Mouse (Mus musculus) neural tube, embryonic 15.5 days (tissue): ENCODE measurements at regions not wholly inside any gene's neighbourhood (a gene's known extent, or its start where the extent isn't known, plus 50 kb on each side); places are given as distances from the start of the nearest gene placed in this dataset.

Experiments
- ATAC-seq: fragments of 200-750 bp; cut with Nextera tagmentation; 2 replicates; pipeline ENCODE4 v1.8.0; 2017; ENCODE audit warnings: mild to moderate bottlenecking, moderate TSS enrichment, moderate library complexity; ENCODE audit not compliant: low FRiP score
- H3K27ac ChIP-seq: fragments of 300-500 bp; sonication (generic); replicated peaks from 2 replicates; pipeline ENCODE4 v1.5.1; 2015; ENCODE audit warnings: mild to moderate bottlenecking, inconsistent platforms
- H3K27me3 ChIP-seq: fragments of 300-500 bp; sonication (generic); replicated peaks from 2 replicates; pipeline ENCODE4 v1.6.1; 2015; ENCODE audit warnings: inconsistent platforms
- H3K36me3 ChIP-seq: fragments of 300-500 bp; sonication (generic); 2 replicates; pipeline ENCODE4 v1.6.1; 2015; ENCODE audit warnings: inconsistent platforms
- H3K4me1 ChIP-seq: fragments of 300-500 bp; sonication (generic); 2 replicates; pipeline ENCODE4 v1.6.1; 2015; ENCODE audit warnings: inconsistent platforms
- H3K4me2 ChIP-seq: fragments of 300-500 bp; sonication (generic); 2 replicates; pipeline ENCODE4 v1.6.1; 2015; ENCODE audit warnings: inconsistent platforms, mild to moderate bottlenecking, moderate library complexity
- H3K4me3 ChIP-seq: fragments of 300-500 bp; sonication (generic); replicated peaks from 2 replicates; pipeline ENCODE4 v1.5.1; 2015; ENCODE audit warnings: mild to moderate bottlenecking, inconsistent platforms
- H3K9ac ChIP-seq: fragments of 300-500 bp; sonication (generic); replicated peaks from 2 replicates; pipeline ENCODE4 v1.6.1; 2015; ENCODE audit warnings: mild to moderate bottlenecking, inconsistent platforms
- H3K9me3 ChIP-seq: fragments of 300-500 bp; sonication (generic); replicated peaks from 2 replicates; pipeline ENCODE4 v1.6.1; 2016; ENCODE audit warnings: inconsistent platforms
- WGBS: fragments of 180-500 bp; shearing (Covaris S2); methylation state at CpG from one replicate; pipeline ENCODE4 v1.1.7; 2015; ENCODE audit warnings: mixed read lengths; 5-methylcytosine and 5-hydroxymethylcytosine counted together

DNA sequence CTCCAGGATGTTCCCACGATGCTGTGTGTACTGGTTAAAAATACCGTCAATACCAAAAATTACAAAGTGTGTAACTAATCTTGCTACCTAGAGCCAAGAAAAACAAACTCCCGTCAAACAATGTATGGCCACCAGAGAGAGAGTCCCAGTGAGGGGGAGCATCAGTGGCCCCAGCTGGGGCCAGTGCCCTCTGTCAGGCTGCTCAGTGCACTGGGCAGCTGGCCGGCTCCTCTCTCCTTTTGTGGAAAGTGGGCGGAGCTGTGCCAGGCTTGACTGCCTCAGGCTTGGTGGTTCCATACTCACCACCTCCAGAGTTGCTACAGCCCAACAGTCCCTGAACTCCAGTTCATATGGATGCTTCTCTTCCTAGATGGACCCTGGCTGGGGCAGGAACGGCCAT is 53.8 kb upstream of the Sept5 start:
- no peak overlapping the region for H3K4me3 ChIP-seq
- no peaks in the 10 kb centered on the region for H3K27me3 ChIP-seq
- H3K4me2 ChIP-seq = no peak overlapping the region
- WGBS = 58% methylated on average over 6 of the region's 6 CpGs
- H3K36me3 ChIP-seq = no peaks in the 10 kb centered on the region
- H3K9ac ChIP-seq = no peak overlapping the region
- peaks cover 10% of the 10 kb centered on the region for H3K4me1 ChIP-seq
- ATAC-seq = no peak
- no peak overlapping the region for H3K27ac ChIP-seq
- no peaks in the 10 kb centered on the region for H3K9me3 ChIP-seq

DNA sequence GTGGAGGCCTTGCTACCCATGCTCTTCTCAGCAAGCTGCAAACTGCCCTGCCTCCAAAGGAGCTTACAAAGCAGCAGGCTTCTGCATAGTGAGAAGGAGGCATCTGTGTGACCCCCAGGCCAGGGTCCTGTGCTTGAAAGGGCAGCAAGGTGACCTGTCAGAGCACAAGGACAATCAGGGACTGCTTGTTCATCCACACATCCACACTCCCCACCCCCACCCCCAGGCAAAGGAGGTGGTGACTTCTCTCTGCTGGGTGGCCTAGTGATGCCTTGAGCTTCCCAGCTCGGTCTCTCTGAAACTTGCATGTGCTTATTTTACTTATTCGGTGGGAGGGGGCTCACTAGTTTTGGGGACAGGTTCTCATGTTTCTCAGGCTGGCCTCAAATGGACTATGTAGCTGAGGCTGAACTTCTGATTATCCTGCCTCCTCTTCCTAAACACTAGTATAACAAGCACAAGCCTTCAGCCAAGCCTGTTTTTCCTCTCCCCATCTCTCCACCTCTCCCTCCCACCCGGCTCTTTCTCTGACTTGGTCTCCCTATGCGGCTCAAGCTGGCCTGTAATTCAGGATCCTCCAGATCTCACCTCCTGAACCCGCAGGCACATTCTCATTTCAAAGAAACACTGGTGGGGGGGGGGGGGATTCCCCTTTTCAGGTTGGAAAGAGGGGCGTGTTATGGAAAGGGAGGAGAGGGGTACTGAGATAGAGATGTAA is 56.4 kb upstream of the Sept5 start:
- H3K4me2 ChIP-seq = 0 out of 2 replicates have a peak overlapping the region, but pooled peaks have one; percentile 56
- no peaks in the 10 kb centered on the region for H3K27me3 ChIP-seq
- no peaks in the 10 kb centered on the region for H3K9me3 ChIP-seq
- H3K4me3 ChIP-seq = no peak overlapping the region
- H3K36me3 ChIP-seq = no peaks in the 10 kb centered on the region
- 14% methylated on average over 5 of the region's 6 CpGs for WGBS
- no peak overlapping the region for H3K27ac ChIP-seq
- H3K4me1 ChIP-seq = peaks cover 10% of the 10 kb centered on the region
- 0 out of 2 replicates have a peak, but pooled peaks have one; percentile 22 for ATAC-seq
- H3K9ac ChIP-seq = no peak overlapping the region

DNA sequence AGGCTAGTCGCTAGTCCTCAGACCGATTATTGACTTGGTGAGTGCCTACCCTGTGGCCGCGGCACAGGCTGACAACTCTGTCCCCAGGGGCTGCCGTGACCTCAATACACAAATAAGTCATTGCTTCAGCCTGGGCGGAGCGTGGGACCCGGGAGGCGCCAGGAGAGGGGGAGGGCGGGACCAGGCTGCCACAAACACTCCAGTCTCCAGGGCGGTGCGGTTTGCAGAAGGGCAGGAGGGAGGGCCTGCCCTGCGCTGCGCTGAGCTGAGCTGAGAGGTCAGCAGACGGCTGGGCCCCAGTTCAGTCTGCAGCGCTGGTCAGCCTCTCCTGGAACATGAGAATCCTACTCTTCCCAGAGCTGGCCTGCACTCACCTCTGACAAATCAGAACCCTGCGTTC is 57.2 kb upstream of the Sept5 start:
- 0 out of 2 replicates have a peak overlapping the region, but pooled peaks have one; percentile 17 for H3K9ac ChIP-seq
- ATAC-seq = peak; percentile 88
- H3K4me3 ChIP-seq = peak overlapping the region; percentile 23
- H3K4me1 ChIP-seq = peaks cover 10% of the 10 kb centered on the region
- peak overlapping the region; percentile 56 for H3K4me2 ChIP-seq
- H3K27ac ChIP-seq = no peak overlapping the region; the same call in 1 of the 2 replicates
- H3K9me3 ChIP-seq = no peaks in the 10 kb centered on the region
- no peaks in the 10 kb centered on the region for H3K36me3 ChIP-seq
- WGBS = under 1% methylated on average over 16 of the region's 17 CpGs
- H3K27me3 ChIP-seq = no peaks in the 10 kb centered on the region

DNA sequence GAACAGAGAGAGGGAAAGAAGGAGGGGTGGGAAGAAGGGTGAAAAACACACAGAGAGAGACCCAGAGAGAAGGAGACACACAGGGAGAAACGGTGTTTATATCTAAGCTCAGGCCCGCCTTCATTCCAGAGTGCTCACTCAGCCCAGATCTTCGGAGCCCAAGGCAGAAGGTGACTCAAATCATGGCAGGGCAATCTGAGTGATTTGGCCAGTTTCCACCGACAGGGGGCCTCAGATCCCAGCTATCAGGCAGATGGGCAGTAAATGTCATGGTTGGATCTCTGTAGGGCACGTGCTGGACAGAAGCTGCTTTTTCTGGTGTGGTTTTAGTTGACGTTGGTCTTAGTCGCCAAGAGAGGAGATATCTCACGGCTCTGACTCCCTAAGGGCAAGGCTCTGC is 57.6 kb upstream of the Sept5 start:
- Histone ChIP-seq H3K9ac (0 out of 2 replicates have a peak overlapping the region, but pooled peaks have one; percentile 17), H3K4me1 (peaks cover 10% of the 10 kb centered on the region), H3K4me3 (peak overlapping the region; percentile 23), H3K4me2 (peak overlapping the region; percentile 56), H3K27ac (no peak overlapping the region; the same call in 1 of the 2 replicates), H3K27me3 (no peaks in the 10 kb centered on the region), H3K9me3 (no peaks in the 10 kb centered on the region), H3K36me3 (no peaks in the 10 kb centered on the region)
- peak; percentile 51 for ATAC-seq
- 7% methylated on average over 8 of the region's 8 CpGs for WGBS

DNA sequence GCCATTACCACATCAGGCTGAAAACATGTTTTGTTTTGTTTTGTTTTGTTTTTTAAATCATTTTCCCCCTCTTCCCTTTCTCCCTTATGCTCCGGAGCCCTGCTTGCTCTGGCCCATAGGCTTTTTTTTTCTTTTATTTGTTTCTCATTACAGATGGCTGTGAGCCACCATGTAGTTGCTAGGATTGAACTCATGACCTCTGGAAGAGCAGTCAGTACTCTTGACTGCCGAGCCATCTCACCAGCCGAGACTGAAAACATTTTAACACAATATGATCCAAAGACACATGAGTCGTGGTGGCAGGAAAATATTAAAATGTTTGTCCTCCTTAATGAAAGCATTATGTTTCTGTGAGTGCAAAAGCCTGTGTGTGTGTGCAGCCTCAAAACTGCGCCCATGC is 65.8 kb upstream of the Sept5 start:
- Histone ChIP-seq H3K36me3 (no peaks in the 10 kb centered on the region), H3K9ac (no peak overlapping the region), H3K27me3 (no peaks in the 10 kb centered on the region), H3K4me1 (peaks cover 7% of the 10 kb centered on the region), H3K9me3 (no peaks in the 10 kb centered on the region), H3K4me3 (no peak overlapping the region), H3K27ac (no peak overlapping the region), H3K4me2 (no peak overlapping the region)
- ATAC-seq = no peak
- WGBS = 75% methylated on average over 5 of the region's 5 CpGs

DNA sequence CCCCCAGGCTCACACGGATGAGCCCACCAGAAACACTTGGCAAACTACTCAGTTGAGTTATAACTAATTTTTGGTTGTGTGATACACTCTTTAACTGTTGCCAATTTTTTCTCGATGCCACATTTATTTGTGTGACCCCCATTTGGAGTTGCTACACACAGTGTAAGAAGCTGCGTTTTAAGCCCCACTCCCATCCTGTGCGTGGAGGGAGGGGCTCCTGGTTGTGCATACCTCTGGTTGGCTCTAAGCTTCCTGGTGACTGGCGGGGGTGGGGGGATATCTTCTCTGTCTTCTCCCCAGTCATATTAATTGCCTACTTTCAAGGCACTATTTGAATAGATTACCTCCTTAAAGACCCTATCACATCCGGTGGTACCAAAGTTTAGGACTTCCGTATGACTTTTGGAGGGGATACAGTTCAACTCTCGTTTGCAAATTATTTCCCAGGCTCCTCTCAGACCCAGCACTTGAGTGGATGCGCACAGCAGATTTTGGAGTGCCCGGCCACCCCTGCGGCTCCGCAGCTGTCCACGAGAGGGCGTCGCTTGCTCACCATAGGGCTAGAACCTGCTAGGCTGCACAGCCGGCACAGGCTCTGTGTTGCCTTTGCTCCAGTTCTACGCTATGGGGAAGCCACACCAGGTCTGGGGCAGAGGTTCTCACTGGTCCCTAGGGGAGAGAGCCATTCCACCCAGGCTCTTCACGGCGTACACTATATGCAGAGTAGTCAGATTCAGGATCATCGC is 66.5 kb upstream of the Sept5 start:
- Histone ChIP-seq H3K27me3 (no peaks in the 10 kb centered on the region), H3K36me3 (no peaks in the 10 kb centered on the region), H3K27ac (no peak overlapping the region)

DNA sequence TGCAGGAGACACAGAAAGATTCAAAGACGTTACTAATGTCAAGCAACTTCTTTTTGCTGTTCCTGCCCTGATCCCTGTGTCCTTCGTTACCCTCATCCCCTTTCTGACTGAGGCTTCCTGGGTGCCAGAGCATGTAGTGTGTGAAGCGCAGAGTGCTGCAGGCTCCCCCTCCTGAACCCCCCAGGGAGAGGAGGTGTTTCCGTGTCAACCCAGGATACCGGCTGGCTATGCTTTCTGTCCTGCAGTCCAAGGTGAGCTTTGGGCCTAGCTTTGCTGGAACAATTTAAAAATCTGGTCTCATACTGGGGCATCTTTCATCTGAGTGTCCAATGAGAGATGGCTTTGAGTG is 67.0 kb upstream of the Sept5 start:
- Histone ChIP-seq H3K4me3 (no peak overlapping the region), H3K4me1 (peaks cover 7% of the 10 kb centered on the region), H3K9ac (no peak overlapping the region), H3K27me3 (no peaks in the 10 kb centered on the region), H3K9me3 (no peaks in the 10 kb centered on the region), H3K36me3 (no peaks in the 10 kb centered on the region), H3K27ac (no peak overlapping the region), H3K4me2 (peak overlapping the region; percentile 40)
- 65% methylated on average over 5 of the region's 5 CpGs for WGBS
- no peak for ATAC-seq

More for the DNA sequence above, 66.5 kb upstream of the Sept5 start:
- Histone ChIP-seq H3K4me1 (peaks cover 7% of the 10 kb centered on the region), H3K9ac (no peak overlapping the region), H3K4me3 (no peak overlapping the region), H3K9me3 (no peaks in the 10 kb centered on the region), H3K4me2 (peak overlapping the region; percentile 40)
- 13% methylated on average over 20 of the region's 20 CpGs for WGBS
- peak; percentile 70 for ATAC-seq

DNA sequence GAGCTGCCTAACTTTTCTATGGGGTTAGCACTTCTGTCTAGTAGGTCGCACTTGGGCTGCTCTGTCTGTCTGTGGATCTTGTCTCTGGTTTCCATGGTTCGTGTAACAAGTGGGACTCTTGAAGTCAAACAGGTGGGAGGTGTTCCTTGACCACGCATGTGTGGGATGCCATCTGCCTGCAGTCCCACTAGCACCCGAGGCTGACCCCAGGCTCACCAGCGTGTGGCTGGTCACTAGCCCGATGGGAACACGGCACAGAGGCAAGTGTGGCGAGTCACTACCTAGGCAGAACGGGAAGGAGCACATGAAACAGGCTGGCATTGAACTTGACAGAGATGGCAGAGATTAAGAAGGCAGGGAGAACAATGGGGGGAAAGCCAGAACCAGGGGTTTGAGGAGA is 72.5 kb upstream of the Cldn5 start:
- WGBS = 58% methylated on average over 9 of the region's 9 CpGs

DNA sequence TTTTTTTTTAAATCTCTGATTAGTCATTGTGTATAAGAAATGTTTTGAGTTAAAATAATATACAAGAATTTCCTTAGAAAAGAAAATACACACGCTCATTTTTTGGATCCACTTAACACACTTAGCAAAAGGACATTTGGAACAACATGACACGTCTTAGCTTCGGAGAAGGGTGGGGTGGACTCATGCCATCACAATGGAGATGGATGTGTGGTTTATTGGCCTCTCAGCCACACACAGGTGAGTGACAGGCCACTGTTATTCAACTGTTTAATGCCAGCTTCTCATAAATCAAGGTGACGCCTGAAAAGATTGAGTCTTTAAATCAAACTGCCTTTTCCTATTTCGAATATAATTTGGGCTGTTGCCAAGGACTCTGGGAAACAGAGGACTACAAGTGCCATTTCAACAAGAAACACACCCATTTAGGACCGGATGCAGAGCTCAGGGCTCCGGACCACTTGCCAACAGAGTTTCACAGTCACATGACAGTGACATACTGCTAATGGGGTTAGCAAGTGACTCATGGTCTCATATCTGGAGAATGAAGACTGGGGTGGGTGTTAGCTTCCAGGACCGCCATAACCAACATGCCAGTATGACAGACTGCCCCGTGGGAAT is 71.5 kb upstream of the Cldn5 start:
- peaks cover 10% of the 10 kb centered on the region for H3K4me1 ChIP-seq
- 0 out of 2 replicates have a peak, but pooled peaks cover 3% of the 10 kb centered on the region for H3K27me3 ChIP-seq
- H3K9ac ChIP-seq = no peak overlapping the region
- no peaks in the 10 kb centered on the region for H3K36me3 ChIP-seq
- no peak overlapping the region for H3K4me3 ChIP-seq
- WGBS = 33% methylated on average over 9 of the region's 9 CpGs
- 0 out of 2 replicates have a peak overlapping the region, but pooled peaks have one; percentile 28 for H3K27ac ChIP-seq
- no peak overlapping the region for H3K4me2 ChIP-seq
- no peaks in the 10 kb centered on the region for H3K9me3 ChIP-seq
- peak; percentile 53; the same call in 1 of the 2 replicates for ATAC-seq

More for the DNA sequence above, 72.5 kb upstream of the Cldn5 start:
- Histone ChIP-seq H3K36me3 (no peaks in the 10 kb centered on the region), H3K27ac (peak overlapping the region; percentile 20; the same call in 1 of the 2 replicates), H3K9ac (no peak overlapping the region), H3K4me1 (peaks cover 10% of the 10 kb centered on the region), H3K27me3 (0 out of 2 replicates have a peak, but pooled peaks cover 3% of the 10 kb centered on the region), H3K4me2 (no peak overlapping the region), H3K4me3 (no peak overlapping the region), H3K9me3 (no peaks in the 10 kb centered on the region)
- ATAC-seq = no peak

DNA sequence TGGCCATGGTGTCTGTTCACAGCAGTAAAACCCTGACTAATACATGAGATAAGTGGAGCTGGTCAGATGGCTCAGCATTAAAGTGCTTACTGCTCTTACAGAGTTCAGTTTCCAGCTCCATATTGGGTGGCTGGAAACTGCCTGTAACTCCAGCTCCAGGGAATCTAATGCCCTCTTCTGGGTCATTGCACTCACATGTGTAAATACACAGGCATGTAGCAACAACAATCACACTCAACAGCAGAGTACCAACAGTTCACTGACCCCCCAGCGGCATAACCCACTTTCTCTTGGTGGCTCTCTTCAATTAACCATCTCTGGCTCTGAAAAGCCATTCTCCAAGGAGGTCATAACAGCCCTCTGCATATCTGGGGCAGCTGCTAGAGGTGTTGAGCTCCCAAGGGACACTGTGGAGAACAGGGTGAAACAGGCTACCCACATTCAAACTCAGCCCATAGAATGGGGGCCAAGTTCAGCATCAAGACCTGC is 65.0 kb upstream of the Cldn5 start:
- Histone ChIP-seq H3K36me3 (no peaks in the 10 kb centered on the region), H3K27ac (no peak overlapping the region), H3K4me1 (no peaks in the 10 kb centered on the region), H3K9ac (no peak overlapping the region), H3K4me3 (no peak overlapping the region), H3K4me2 (no peak overlapping the region), H3K9me3 (no peaks in the 10 kb centered on the region), H3K27me3 (no peaks in the 10 kb centered on the region)
- no peak for ATAC-seq
- 78% methylated on average over 1 of the region's 1 CpGs for WGBS

DNA sequence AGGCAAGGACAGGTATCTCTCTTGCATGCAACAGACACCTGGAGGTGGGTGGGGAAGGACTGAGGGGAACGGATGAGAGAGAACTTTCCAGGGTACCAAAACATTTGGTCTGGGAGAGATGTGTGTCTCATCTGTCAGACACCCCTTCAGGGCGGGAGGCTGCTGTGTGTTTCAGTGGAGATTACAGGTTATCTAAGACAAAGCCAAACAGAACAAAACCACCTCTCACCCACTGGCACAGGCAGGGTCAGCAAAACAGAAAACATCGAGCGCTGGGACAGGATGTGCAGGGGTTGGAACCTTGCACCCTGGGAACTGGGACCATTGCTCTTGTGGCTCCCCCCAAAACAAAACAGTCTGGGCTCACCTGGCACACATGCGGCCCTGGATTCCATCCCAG is 63.6 kb upstream of the Cldn5 start:
- no peak for ATAC-seq
- no peaks in the 10 kb centered on the region for H3K9me3 ChIP-seq
- no peaks in the 10 kb centered on the region for H3K4me1 ChIP-seq
- no peaks in the 10 kb centered on the region for H3K27me3 ChIP-seq
- 83% methylated on average over 5 of the region's 5 CpGs for WGBS
- no peak overlapping the region for H3K27ac ChIP-seq
- H3K36me3 ChIP-seq = no peaks in the 10 kb centered on the region
- H3K9ac ChIP-seq = no peak overlapping the region
- H3K4me3 ChIP-seq = no peak overlapping the region
- H3K4me2 ChIP-seq = no peak overlapping the region
